Mouse (Mus musculus): ENCODE measurements around the gene Arhgef28. TPM values are rescaled to one million over a fixed set of nuclear protein-coding genes. Genes with fewer than 3 reads are reported as not detected.

Arhgef28 gene
- polyA plus RNA-seq, 1 experiment from 2014 or later = 12.9 TPM

DNA sequence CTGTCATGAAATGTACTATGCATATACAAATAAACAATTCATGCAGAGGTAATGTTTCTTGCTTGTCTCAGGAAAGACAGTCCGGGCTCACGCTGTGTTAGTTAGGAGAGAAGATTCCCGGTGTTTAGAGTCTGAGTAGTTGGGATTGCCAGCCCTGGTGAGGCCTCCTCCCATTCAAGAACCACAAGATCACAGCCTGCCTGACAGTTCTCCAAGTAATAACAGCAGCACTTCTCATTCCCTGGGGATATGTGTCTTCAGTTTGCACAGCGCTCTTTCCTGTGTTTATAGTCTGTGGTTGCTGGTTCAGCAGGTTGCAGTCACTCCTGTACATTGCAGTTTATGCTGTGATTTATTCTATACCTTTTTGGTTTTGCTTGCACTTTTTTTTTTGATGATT lies 329.8 kb downstream of the Arhgef28 start:
- no peak overlapping the region for H3K4me2 ChIP-seq (replicated peaks)
- no peaks in the 10 kb centered on the region for H3K9me3 ChIP-seq
- H3K4me3 ChIP-seq (replicated peaks) = no peak overlapping the region
- H3K27me3 ChIP-seq = no peaks in the 10 kb centered on the region
- no peak overlapping the region for H3K27ac ChIP-seq
- H3K4me1 ChIP-seq (replicated peaks) = no peaks in the 10 kb centered on the region
- H3K9ac ChIP-seq (replicated peaks) = no peak overlapping the region
- WGBS = 83% methylated on average over 4 of the region's 4 CpGs
- no peaks in the 10 kb centered on the region for H3K36me3 ChIP-seq
- no peak for ATAC-seq

DNA sequence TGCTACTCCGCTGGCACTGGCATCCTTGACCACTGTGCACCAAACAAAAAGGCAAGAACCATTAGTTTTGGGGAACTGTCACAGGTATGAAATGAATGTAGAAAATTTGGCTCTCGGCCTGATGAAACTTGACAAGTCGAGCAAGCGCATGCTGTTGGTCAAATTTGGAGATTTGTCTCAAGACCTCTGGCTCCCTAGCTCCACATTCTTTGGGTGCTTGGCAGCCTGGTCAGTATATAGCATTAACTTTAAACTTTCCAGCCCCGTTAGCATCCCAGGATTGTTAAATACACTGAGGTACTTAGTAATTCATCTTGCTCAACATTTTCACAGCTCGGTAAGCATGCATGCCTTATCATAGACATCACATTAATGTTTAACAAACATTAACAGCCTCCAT lies 330.2 kb downstream of the Arhgef28 start:
- Histone ChIP-seq H3K27me3 (no peaks in the 10 kb centered on the region), H3K4me3 (replicated peaks) (no peak overlapping the region), H3K27ac (no peak overlapping the region), H3K9ac (replicated peaks) (no peak overlapping the region), H3K36me3 (no peaks in the 10 kb centered on the region), H3K4me1 (replicated peaks) (no peaks in the 10 kb centered on the region), H3K4me2 (replicated peaks) (no peak overlapping the region), H3K9me3 (no peaks in the 10 kb centered on the region)
- no peak for ATAC-seq
- WGBS = 93% methylated on average over 6 of the region's 6 CpGs

DNA sequence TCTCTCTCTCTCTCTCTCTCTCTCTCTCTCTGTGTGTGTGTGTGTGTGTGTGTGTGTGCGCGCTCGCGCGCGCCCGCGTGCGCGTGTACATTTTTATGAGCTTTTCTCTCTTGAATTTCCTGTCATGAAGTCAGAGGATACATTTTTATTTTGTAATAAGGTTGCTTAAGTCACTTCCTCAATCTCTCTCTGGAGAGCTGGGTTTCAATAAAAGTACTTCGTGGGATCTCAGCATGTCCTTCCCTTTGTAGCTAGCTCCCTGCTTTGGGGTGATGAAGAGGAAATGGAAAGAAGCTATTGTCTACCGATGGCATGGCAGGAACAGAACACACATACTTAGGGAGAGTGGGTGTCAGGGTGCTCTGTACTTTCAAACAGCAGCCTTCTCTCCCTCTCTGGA lies 336.8 kb downstream of the Arhgef28 start:
- no peaks in the 10 kb centered on the region for H3K9me3 ChIP-seq
- H3K4me1 ChIP-seq (replicated peaks) = peaks cover 14% of the 10 kb centered on the region
- no peak for ATAC-seq
- no peak overlapping the region for H3K27ac ChIP-seq
- H3K4me3 ChIP-seq (replicated peaks) = no peak overlapping the region
- no peaks in the 10 kb centered on the region for H3K36me3 ChIP-seq
- 91% methylated on average over 12 of the region's 12 CpGs for WGBS
- no peaks in the 10 kb centered on the region for H3K27me3 ChIP-seq
- no peak overlapping the region for H3K9ac ChIP-seq (replicated peaks)
- H3K4me2 ChIP-seq (replicated peaks) = no peak overlapping the region

GRCm38 (mm10) chr13:97867322-97867962 lies 338.8 kb downstream of the Arhgef28 start:
- Histone ChIP-seq H3K4me1 (replicated peaks) (peaks cover 14% of the 10 kb centered on the region), H3K9ac (replicated peaks) (no peak overlapping the region), H3K9me3 (no peaks in the 10 kb centered on the region), H3K27ac (peak overlapping the region; percentile 48; the same call in 1 of the 2 replicates), H3K4me2 (replicated peaks) (no peak overlapping the region), H3K27me3 (no peaks in the 10 kb centered on the region), H3K36me3 (no peaks in the 10 kb centered on the region), H3K4me3 (replicated peaks) (no peak overlapping the region)
- WGBS = 43% methylated on average over 13 of the region's 13 CpGs
- ATAC-seq = no peak

DNA sequence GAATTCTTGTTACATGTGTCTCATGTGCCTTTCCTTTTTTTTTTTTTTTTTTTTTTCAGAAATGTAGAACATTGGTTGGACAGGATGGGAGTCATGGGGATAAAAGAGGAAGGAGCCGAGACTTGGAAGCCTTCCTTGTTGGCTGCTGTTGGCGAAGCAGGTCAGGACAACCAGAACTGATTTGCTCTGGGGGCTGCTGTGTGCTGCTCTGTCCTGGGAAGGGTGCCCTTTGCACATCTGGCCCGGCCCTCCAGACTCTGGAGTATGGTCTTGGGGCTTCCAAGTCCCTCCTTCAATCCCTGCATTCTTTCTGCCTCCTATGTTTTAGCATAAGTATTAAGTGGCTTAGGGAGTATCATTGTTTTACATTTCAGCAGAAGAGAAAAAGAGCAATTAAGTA lies 347.2 kb downstream of the Arhgef28 start:
- WGBS = 89% methylated on average over 3 of the region's 3 CpGs
- Histone ChIP-seq H3K9ac (replicated peaks) (no peak overlapping the region), H3K27ac (no peak overlapping the region), H3K4me3 (replicated peaks) (no peak overlapping the region), H3K27me3 (no peaks in the 10 kb centered on the region), H3K36me3 (no peaks in the 10 kb centered on the region), H3K9me3 (no peaks in the 10 kb centered on the region), H3K4me1 (replicated peaks) (no peaks in the 10 kb centered on the region), H3K4me2 (replicated peaks) (no peak overlapping the region)
- ATAC-seq = no peak

- no peak overlapping the region for H3K9ac ChIP-seq (replicated peaks)
- H3K9me3 ChIP-seq = no peaks in the 10 kb centered on the region
- no peak overlapping the region for H3K4me3 ChIP-seq (replicated peaks)
- no peak overlapping the region for H3K27ac ChIP-seq
- WGBS = 92% methylated on average over 6 of the region's 6 CpGs
- ATAC-seq = no peak
- no peak overlapping the region for H3K4me2 ChIP-seq (replicated peaks)
- H3K27me3 ChIP-seq = no peaks in the 10 kb centered on the region
- no peaks in the 10 kb centered on the region for H3K36me3 ChIP-seq
- H3K4me1 ChIP-seq (replicated peaks) = no peaks in the 10 kb centered on the region
Observed at GRCm38 (mm10) chr13:97857860-97858259, 348.4 kb downstream of the Arhgef28 start.

DNA sequence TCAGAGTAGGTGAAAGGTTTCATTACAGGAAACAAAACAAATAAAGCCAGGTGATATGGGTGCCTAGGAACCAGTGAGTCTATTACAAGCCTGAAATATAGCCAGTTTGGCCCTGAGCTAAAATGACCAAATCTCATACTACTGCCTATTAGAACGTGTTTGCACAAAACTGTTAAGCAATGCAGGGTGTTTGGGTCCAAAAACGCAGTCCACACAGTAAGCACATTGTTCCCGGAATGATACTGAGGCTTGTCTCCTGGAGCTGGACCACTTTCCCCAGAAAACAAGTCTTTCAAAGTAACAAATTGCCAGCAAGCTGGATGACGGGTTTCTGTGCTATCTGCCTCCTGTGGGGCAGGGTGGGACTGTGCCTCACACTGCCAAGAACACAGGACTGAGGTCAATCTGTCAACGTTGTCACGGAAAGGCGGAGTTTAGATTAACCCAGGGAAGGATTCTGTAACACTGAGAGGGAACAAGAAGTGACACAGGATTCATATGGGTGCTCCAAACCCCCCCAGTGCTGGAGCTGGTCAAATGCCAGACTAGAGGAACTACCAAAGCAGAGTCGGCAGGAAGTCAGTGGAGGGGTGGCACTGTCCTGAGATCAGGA lies 352.8 kb downstream of the Arhgef28 start:
- Histone ChIP-seq H3K27ac (no peak overlapping the region), H3K27me3 (no peaks in the 10 kb centered on the region), H3K9ac (replicated peaks) (no peak overlapping the region), H3K36me3 (no peaks in the 10 kb centered on the region), H3K4me2 (replicated peaks) (no peak overlapping the region), H3K4me1 (replicated peaks) (no peaks in the 10 kb centered on the region), H3K9me3 (no peaks in the 10 kb centered on the region), H3K4me3 (replicated peaks) (no peak overlapping the region)
- WGBS = 81% methylated on average over 8 of the region's 8 CpGs
- no peak for ATAC-seq

Other genes with a start within 250 kb of the Arhgef28 start
- gene Utp15, start 56.6 kb upstream of the Arhgef28 start, polyA plus RNA-seq (2015; fragmentation: Nextera tagmentation; extraction: Ambion mirVana) = 31.8 and 32.5 TPM in 2 replicates
- gene Ankra2, start 56.6 kb upstream of the Arhgef28 start, polyA plus RNA-seq (2015; fragmentation: Nextera tagmentation; extraction: Ambion mirVana) = 55.4 and 58.9 TPM in 2 replicates
- gene Gm21976, start 73.4 kb upstream of the Arhgef28 start, polyA plus RNA-seq (2015; fragmentation: Nextera tagmentation; extraction: Ambion mirVana) = not detected in 2 replicates
- gene Btf3, start 110.6 kb upstream of the Arhgef28 start, polyA plus RNA-seq (2015; fragmentation: Nextera tagmentation; extraction: Ambion mirVana) = 584 and 625 TPM in 2 replicates
- 0.80 and 0.86 TPM in 2 replicates for gene Foxd1, start 147.8 kb upstream of the Arhgef28 start, polyA plus RNA-seq (2015; fragmentation: Nextera tagmentation; extraction: Ambion mirVana)

Data from midbrain, embryonic 13.5 days (tissue).